Mouse (Mus musculus): ENCODE results near the gene Prkn.

The Prkn gene

GRCm38 (mm10) chr17:10840148-10840707 lies at the start of gene Prkn, which contains the start of gene Pacrg:
TSS of gene Prkn (plus strand) at chr17:10840384.
TSS of gene Pacrg (minus strand) at chr17:10840311.
- DNase-seq: peak; percentile 99

GRCm38 (mm10) chr17:10791661-10792060 lies 48.5 kb upstream of the Prkn start:
- DNase-seq: no peak

- DNase-seq: no peak
These were observed 33.5 kb upstream of the Prkn start for GRCm38 (mm10) chr17:10806692-10807091.

- DNase-seq: no peak
These were observed 32.8 kb upstream of the Prkn start for GRCm38 (mm10) chr17:10807261-10807998.

- DNase-seq: no peak
These were observed 31.6 kb upstream of the Prkn start for GRCm38 (mm10) chr17:10808571-10808970.

- DNase-seq: no peak
These were observed 21.2 kb upstream of the Prkn start for GRCm38 (mm10) chr17:10818971-10819370.

GRCm38 (mm10) chr17:10840731-10841201 lies 582 bp downstream of the Prkn start:
- peak; percentile 63 to 64 for DNase-seq

GRCm38 (mm10) chr17:10854207-10854606 lies 14.0 kb downstream of the Prkn start:
- DNase-seq: no peak

GRCm38 (mm10) chr17:10874208-10875187 lies 34.3 kb downstream of the Prkn start:
- DNase-seq: no peak

GRCm38 (mm10) chr17:10878986-10879385 lies 38.8 kb downstream of the Prkn start:
- DNase-seq: no peak

GRCm38 (mm10) chr17:10882260-10882659 lies 42.1 kb downstream of the Prkn start:
- DNase-seq: no peak

GRCm38 (mm10) chr17:10887924-10888323 lies 47.7 kb downstream of the Prkn start:
- DNase-seq: no peak

GRCm38 (mm10) chr17:10901686-10902228 lies 61.6 kb downstream of the Prkn start:
- DNase-seq: no peak

- DNase-seq: no peak
These were observed 96.5 kb downstream of the Prkn start for GRCm38 (mm10) chr17:10936698-10937097.

GRCm38 (mm10) chr17:10937844-10938243 lies 97.7 kb downstream of the Prkn start:
- DNase-seq: peak in 1 of 2 experiments; percentile 25

- no peak for DNase-seq
These were observed 98.6 kb downstream of the Prkn start for GRCm38 (mm10) chr17:10938755-10939154.

GRCm38 (mm10) chr17:10946552-10946951 lies 106.4 kb downstream of the Prkn start:
- DNase-seq: no peak

- no peak for DNase-seq
These were observed 107.4 kb downstream of the Prkn start for GRCm38 (mm10) chr17:10947614-10948013.

GRCm38 (mm10) chr17:10959066-10959864 lies 119.1 kb downstream of the Prkn start:
- no peak for DNase-seq

GRCm38 (mm10) chr17:10962151-10962550 lies 122.0 kb downstream of the Prkn start:
- DNase-seq: no peak

GRCm38 (mm10) chr17:10982136-10982535 lies 142.0 kb downstream of the Prkn start:
- DNase-seq: no peak

GRCm38 (mm10) chr17:10987040-10987439 lies 146.9 kb downstream of the Prkn start:
- no peak for DNase-seq

All from kidney, postnatal 25 days (tissue).